Mouse (Mus musculus): Measurements from ENCODE around the gene Gon7. TPM values are rescaled to one million over a fixed set of nuclear protein-coding genes. Genes with fewer than 3 reads are reported as not detected.

The Gon7 gene
- polyA plus RNA-seq, 1 experiment from 2014 or later, result 29.3 TPM

DNA sequence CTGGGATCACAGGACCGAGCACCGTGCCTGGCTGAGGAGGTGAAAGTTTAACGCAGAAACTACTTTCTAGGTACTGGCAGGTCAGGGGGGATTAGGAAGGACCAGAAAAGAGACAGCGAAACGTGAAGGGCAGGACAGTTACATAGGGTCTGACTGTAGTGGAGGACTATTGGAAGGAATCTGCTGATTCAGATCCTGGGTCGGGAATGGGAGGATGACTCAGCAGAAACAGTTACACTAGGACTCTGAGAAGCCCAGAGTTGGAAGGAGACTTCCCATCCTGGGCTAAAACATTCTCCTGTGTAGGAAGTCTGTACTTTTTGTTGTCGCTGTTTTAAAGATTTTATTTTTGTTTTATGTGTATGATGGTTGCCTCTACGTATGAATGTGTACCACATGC lies 14.0 kb upstream of the Gon7 start:
- H3K9ac ChIP-seq (replicated peaks; ENCODE audit: low read length), result no peak overlapping the region
- H3K4me2 ChIP-seq (replicated peaks; ENCODE audit: low read depth, low read length), result no peak overlapping the region
- H3K4me3 ChIP-seq (ENCODE audit: low read length), result no peak overlapping the region
- H3K27ac ChIP-seq (ENCODE audit: low read length), result no peak overlapping the region
- no peaks in the 10 kb centered on the region for H3K9me3 ChIP-seq (ENCODE audit: low read length)
- WGBS, result 98% methylated on average over 8 of the region's 8 CpGs
- peaks cover 62% of the 10 kb centered on the region for H3K36me3 ChIP-seq (ENCODE audit: insufficient read depth, low read length)
- ATAC-seq (ENCODE audit: low FRiP score, low TSS enrichment), result no peak
- H3K27me3 ChIP-seq (ENCODE audit: insufficient read depth, low read length), result no peaks in the 10 kb centered on the region
- no peaks in the 10 kb centered on the region for H3K4me1 ChIP-seq (ENCODE audit: insufficient read depth, low read length)

DNA sequence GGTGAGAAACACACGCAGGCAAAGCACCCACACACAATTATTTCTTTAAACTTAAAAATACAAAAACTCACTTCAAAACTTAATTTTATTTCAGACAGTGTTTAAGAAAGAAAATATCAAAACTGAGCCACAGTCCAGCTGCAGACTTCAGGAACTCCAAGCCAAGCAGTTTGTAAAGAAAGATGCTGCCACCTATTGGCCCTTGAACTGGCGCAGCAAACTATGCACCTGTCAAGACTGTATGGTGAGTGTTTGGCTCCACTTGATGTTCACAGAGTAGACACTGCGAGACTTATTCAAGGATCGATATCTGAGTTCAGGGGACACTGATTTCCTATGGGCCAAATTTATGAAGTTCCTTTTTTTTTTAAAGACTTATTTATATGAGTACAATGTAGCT lies 11.4 kb upstream of the Gon7 start:
- no peak overlapping the region for H3K27ac ChIP-seq (ENCODE audit: low read length)
- no peak overlapping the region for H3K9ac ChIP-seq (replicated peaks; ENCODE audit: low read length)
- WGBS, result 93% methylated on average over 4 of the region's 4 CpGs
- ATAC-seq (ENCODE audit: low FRiP score, low TSS enrichment), result no peak
- H3K27me3 ChIP-seq (ENCODE audit: insufficient read depth, low read length), result no peaks in the 10 kb centered on the region
- H3K4me2 ChIP-seq (replicated peaks; ENCODE audit: low read depth, low read length), result no peak overlapping the region
- H3K4me3 ChIP-seq (ENCODE audit: low read length), result no peak overlapping the region
- H3K36me3 ChIP-seq (ENCODE audit: insufficient read depth, low read length), result peaks cover 66% of the 10 kb centered on the region
- H3K4me1 ChIP-seq (ENCODE audit: insufficient read depth, low read length), result no peaks in the 10 kb centered on the region
- H3K9me3 ChIP-seq (ENCODE audit: low read length), result no peaks in the 10 kb centered on the region

DNA sequence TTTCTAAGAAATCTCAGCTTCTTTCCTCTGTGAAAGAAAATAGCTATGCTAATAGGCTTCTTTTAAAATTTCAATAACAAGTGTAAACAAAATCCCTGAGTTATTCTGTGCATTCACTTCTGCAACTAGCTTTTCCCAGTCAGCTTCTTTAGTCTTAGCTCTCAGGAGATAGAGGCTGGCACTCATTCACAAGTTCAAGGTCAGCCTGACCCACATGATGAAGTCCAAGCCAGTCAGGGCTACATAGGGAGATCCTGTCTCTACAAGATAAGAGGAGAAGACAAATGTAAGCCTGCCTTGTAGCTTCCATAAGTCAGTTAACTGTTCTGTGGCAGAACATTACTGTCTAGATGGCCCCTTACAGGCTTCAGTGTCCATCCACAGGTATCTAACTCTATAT lies 6.1 kb upstream of the Gon7 start:
- Histone ChIP-seq H3K4me2 (replicated peaks; ENCODE audit: low read depth, low read length) (no peak overlapping the region), H3K4me3 (ENCODE audit: low read length) (no peak overlapping the region), H3K27ac (ENCODE audit: low read length) (no peak overlapping the region), H3K36me3 (ENCODE audit: insufficient read depth, low read length) (peaks cover 31% of the 10 kb centered on the region), H3K4me1 (ENCODE audit: insufficient read depth, low read length) (peaks cover 6% of the 10 kb centered on the region), H3K9ac (replicated peaks; ENCODE audit: low read length) (no peak overlapping the region), H3K9me3 (ENCODE audit: low read length) (no peaks in the 10 kb centered on the region), H3K27me3 (ENCODE audit: insufficient read depth, low read length) (no peaks in the 10 kb centered on the region)
- no peak for ATAC-seq (ENCODE audit: low FRiP score, low TSS enrichment)

DNA sequence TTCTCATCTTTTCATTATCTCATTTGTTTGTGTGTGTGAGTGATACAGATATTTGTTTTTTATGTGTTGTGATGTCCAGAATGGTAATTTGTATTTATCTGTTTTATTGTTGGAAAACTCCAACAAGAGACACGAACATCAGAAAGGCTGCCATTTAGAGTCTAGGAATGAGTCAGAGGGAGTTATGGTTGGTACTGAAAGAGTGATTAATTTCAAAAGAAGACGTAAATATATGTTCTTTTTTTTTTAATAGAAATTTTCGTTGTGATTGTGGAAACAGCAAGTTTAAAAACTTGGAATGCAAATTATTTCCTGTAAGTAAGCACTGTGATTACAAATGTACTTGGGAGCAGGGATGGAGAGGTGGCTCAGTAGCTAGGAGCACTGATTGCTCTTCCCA lies 4.1 kb upstream of the Gon7 start:
- no peak overlapping the region for H3K9ac ChIP-seq (replicated peaks; ENCODE audit: low read length)
- H3K27ac ChIP-seq (ENCODE audit: low read length), result no peak overlapping the region
- ATAC-seq (ENCODE audit: low FRiP score, low TSS enrichment), result no peak
- H3K4me2 ChIP-seq (replicated peaks; ENCODE audit: low read depth, low read length), result no peak overlapping the region
- WGBS, result 88% methylated on average over 3 of the region's 3 CpGs
- H3K4me3 ChIP-seq (ENCODE audit: low read length), result no peak overlapping the region
- peaks cover 10% of the 10 kb centered on the region for H3K4me1 ChIP-seq (ENCODE audit: insufficient read depth, low read length)
- H3K9me3 ChIP-seq (ENCODE audit: low read length), result no peaks in the 10 kb centered on the region
- H3K27me3 ChIP-seq (ENCODE audit: insufficient read depth, low read length), result no peaks in the 10 kb centered on the region
- peaks cover 18% of the 10 kb centered on the region for H3K36me3 ChIP-seq (ENCODE audit: insufficient read depth, low read length)

DNA sequence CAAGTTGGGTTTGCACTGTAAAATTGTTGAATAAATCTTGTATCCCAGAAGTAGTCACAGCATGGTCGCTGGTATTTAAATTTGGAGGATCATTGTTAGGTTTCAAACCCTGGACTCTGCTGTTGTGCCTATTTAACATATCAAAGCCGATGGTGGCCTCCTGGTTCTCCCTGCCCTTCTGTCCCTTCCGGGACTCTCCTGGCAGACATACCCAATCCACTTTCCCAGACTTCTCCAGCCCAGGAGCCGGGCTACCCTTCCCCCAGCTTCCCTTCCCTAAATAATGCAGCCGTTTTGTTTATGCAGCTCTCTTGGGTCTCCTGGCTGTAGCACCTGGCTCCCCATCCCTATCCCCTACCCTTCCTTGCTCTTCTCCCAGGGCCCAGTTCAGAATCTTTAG lies 1.3 kb upstream of the Gon7 start:
- H3K9me3 ChIP-seq (ENCODE audit: low read length), result no peaks in the 10 kb centered on the region
- H3K27ac ChIP-seq (ENCODE audit: low read length), result no peak overlapping the region; the same call in 1 of the 2 replicates
- 0% methylated on average over 5 of the region's 5 CpGs for WGBS
- peaks cover 3% of the 10 kb centered on the region; the same call in 1 of the 2 replicates for H3K36me3 ChIP-seq (ENCODE audit: insufficient read depth, low read length)
- ATAC-seq (ENCODE audit: low FRiP score, low TSS enrichment), result no peak
- H3K4me2 ChIP-seq (replicated peaks; ENCODE audit: low read depth, low read length), result peak overlapping the region; percentile 79
- H3K27me3 ChIP-seq (ENCODE audit: insufficient read depth, low read length), result no peaks in the 10 kb centered on the region
- H3K4me3 ChIP-seq (ENCODE audit: low read length), result peak overlapping the region; percentile 79
- peak overlapping the region; percentile 79 for H3K9ac ChIP-seq (replicated peaks; ENCODE audit: low read length)
- H3K4me1 ChIP-seq (ENCODE audit: insufficient read depth, low read length), result peaks cover 15% of the 10 kb centered on the region

DNA sequence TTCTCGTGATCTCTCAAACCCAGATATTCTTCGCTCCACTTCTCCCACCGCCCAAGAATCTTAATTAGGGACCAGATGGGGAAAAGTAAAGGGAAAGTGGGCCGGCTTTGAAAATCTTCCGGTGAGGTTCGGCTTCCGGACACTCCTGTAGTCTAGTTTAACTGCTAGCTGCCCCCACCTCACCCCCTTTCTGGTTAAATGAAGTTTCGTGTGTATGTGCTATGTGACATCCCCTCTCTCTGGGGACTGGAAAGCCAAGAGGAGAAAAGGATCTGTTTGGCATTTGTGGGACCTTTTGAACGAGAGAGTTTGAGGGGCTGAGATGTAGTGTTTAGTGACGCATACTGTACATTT lies 777 bp upstream of the Gon7 start, which contains the start of gene Gm20604:
TSS of gene Gm20604 (minus strand) at position 270 of the 354 bp plus-strand sequence.
- H3K9ac ChIP-seq (replicated peaks; ENCODE audit: low read length), result peak within 1 kb of the TSS; percentile 79
- no peak for ATAC-seq (ENCODE audit: low FRiP score, low TSS enrichment)
- H3K4me3 ChIP-seq (ENCODE audit: low read length), result peak within 1 kb of the TSS; percentile 79
- no peaks in the 10 kb centered on the region for H3K27me3 ChIP-seq (ENCODE audit: insufficient read depth, low read length)
- WGBS, result 1% methylated on average over 10 of the region's 10 CpGs
- H3K9me3 ChIP-seq (ENCODE audit: low read length), result no peaks in the 10 kb centered on the region
- peaks cover 15% of the 10 kb centered on the region for H3K4me1 ChIP-seq (ENCODE audit: insufficient read depth, low read length)
- H3K36me3 ChIP-seq (ENCODE audit: insufficient read depth, low read length), result peaks cover 4% of the 10 kb centered on the region; the same call in 1 of the 2 replicates
- H3K4me2 ChIP-seq (replicated peaks; ENCODE audit: low read depth, low read length), result peak within 1 kb of the TSS; percentile 79
- H3K27ac ChIP-seq (ENCODE audit: low read length), result peak within 1 kb of the TSS; percentile 82

DNA sequence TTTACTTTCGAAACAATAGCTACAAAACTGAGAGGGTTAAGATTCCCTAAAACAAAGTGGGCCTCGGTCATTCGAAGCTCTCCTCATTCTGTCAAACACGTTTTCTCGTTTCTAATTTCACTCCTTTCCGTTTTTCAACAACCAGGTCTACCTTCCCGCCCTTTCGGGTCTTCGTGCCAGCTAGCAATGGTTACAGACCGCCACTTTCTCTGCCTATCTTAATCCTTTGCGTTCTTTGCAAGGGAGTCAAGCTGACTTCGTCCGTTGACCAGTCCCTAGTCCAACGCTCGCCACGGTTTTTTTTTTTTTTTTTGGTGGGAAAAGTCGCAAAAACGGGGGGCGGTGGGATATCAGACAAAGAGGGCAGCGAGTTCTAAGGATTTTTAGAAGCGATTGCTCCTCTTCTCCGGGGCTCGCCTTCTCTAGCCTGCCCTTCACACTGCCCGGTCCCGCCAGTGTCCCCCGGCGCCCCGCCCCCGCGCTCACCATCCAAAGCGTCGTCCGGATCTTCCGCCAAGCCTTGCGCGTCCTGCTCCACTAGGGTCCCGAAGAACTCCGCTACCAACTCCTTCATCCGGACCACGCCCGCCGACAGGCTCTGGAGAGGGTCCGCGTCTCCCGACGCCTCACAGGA lies 431 bp downstream of the Gon7 start:
- Histone ChIP-seq H3K4me1 (ENCODE audit: insufficient read depth, low read length) (peaks cover 15% of the 10 kb centered on the region), H3K27ac (ENCODE audit: low read length) (peak overlapping the region; percentile 82), H3K9me3 (ENCODE audit: low read length) (no peaks in the 10 kb centered on the region), H3K36me3 (ENCODE audit: insufficient read depth, low read length) (peaks cover 4% of the 10 kb centered on the region; the same call in 1 of the 2 replicates), H3K9ac (replicated peaks; ENCODE audit: low read length) (peak overlapping the region; percentile 74), H3K4me3 (ENCODE audit: low read length) (peak overlapping the region; percentile 79), H3K27me3 (ENCODE audit: insufficient read depth, low read length) (no peaks in the 10 kb centered on the region), H3K4me2 (replicated peaks; ENCODE audit: low read depth, low read length) (peak overlapping the region; percentile 71)
- under 1% methylated on average over 46 of the region's 46 CpGs for WGBS
- no peak; the same call in 1 of the 2 replicates for ATAC-seq (ENCODE audit: low FRiP score, low TSS enrichment)

DNA sequence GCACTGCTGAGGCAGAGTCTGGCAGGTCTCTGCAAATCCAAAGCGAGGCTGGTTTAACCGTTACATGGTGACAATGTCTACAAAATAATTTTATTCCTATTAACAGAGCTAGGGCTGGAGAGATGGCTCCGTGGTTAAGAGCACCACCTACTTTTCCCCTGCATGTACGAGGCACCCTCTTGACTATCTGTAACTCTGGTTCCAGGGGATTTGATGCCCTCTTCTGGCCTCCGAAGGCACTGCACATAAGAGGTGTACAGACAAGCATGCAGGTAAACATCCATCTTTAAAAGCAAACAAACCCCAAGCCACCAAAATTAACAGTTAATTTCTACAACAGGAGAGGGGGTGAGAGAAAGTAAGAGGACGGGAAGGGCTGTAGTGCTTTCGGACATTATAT lies 1.3 kb downstream of the Gon7 start:
- Histone ChIP-seq H3K9ac (replicated peaks; ENCODE audit: low read length) (peak overlapping the region; percentile 74), H3K36me3 (ENCODE audit: insufficient read depth, low read length) (peaks cover 4% of the 10 kb centered on the region; the same call in 1 of the 2 replicates), H3K27me3 (ENCODE audit: insufficient read depth, low read length) (no peaks in the 10 kb centered on the region), H3K9me3 (ENCODE audit: low read length) (no peaks in the 10 kb centered on the region), H3K27ac (ENCODE audit: low read length) (no peak overlapping the region), H3K4me3 (ENCODE audit: low read length) (peak overlapping the region; percentile 79), H3K4me1 (ENCODE audit: insufficient read depth, low read length) (peaks cover 15% of the 10 kb centered on the region), H3K4me2 (replicated peaks; ENCODE audit: low read depth, low read length) (peak overlapping the region; percentile 71)
- no peak for ATAC-seq (ENCODE audit: low FRiP score, low TSS enrichment)
- WGBS, result 81% methylated on average over 7 of the region's 7 CpGs

DNA sequence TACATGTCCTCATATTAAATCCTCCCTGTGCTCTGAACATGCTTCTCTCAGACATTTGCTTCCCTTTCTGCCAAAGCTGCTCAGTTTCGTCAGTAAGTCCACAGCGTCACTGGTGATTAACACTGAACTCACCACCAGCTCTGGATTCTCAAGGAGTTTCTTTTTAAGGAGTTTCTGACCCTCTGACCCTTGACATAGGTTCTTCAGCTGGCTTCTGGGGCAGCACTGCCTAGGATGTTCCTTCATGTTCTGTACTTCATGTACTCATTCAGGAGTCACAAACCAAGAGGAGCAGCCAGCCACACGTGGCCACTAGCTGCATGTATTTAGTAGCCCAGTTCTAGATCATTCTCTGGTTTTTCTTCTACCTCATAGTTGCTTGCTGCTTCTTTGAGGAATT lies 9.3 kb downstream of the Gon7 start:
- Histone ChIP-seq H3K9me3 (ENCODE audit: low read length) (no peaks in the 10 kb centered on the region), H3K27ac (ENCODE audit: low read length) (no peak overlapping the region), H3K4me2 (replicated peaks; ENCODE audit: low read depth, low read length) (no peak overlapping the region), H3K9ac (replicated peaks; ENCODE audit: low read length) (no peak overlapping the region), H3K27me3 (ENCODE audit: insufficient read depth, low read length) (no peaks in the 10 kb centered on the region), H3K36me3 (ENCODE audit: insufficient read depth, low read length) (peaks cover 6% of the 10 kb centered on the region; the same call in 1 of the 2 replicates), H3K4me1 (ENCODE audit: insufficient read depth, low read length) (peaks cover 9% of the 10 kb centered on the region), H3K4me3 (ENCODE audit: low read length) (no peak overlapping the region)
- ATAC-seq (ENCODE audit: low FRiP score, low TSS enrichment), result no peak
- 92% methylated on average over 3 of the region's 3 CpGs for WGBS

DNA sequence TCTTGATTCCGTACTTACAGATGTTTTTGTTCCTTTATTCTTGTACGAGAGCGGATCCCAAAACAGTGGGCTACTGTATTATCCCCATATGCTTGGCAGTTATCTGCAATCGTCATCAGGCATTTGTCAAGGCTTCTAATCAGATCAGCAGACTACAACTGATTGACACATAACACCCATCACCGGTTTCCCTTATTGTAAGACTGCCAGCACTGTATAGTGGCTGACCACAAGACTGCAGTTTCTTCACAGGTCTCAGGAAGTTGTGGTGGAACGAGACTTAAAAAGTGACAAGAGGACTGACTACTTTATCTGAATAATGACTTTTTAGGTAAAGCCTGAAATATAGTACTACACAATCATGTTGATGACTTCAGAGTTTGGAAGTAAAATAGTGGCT lies 12.8 kb downstream of the Gon7 start:
- no peaks in the 10 kb centered on the region for H3K27me3 ChIP-seq (ENCODE audit: insufficient read depth, low read length)
- peaks cover 17% of the 10 kb centered on the region for H3K4me1 ChIP-seq (ENCODE audit: insufficient read depth, low read length)
- H3K27ac ChIP-seq (ENCODE audit: low read length), result peak overlapping the region; percentile 38; the same call in 1 of the 2 replicates
- WGBS, result 58% methylated on average over 6 of the region's 6 CpGs
- H3K9me3 ChIP-seq (ENCODE audit: low read length), result no peaks in the 10 kb centered on the region
- H3K9ac ChIP-seq (replicated peaks; ENCODE audit: low read length), result peak overlapping the region; percentile 80; the same call in 1 of the 2 replicates
- H3K36me3 ChIP-seq (ENCODE audit: insufficient read depth, low read length), result peaks cover 11% of the 10 kb centered on the region; the same call in 1 of the 2 replicates
- peak overlapping the region; percentile 67; the same call in 1 of the 2 replicates for H3K4me2 ChIP-seq (replicated peaks; ENCODE audit: low read depth, low read length)
- no peak for ATAC-seq (ENCODE audit: low FRiP score, low TSS enrichment)
- peak overlapping the region; percentile 86 for H3K4me3 ChIP-seq (ENCODE audit: low read length)
